Mouse (Mus musculus) liver, embryonic 13.5 days (tissue): ENCODE measurements around the gene Pgam1. TPM values are rescaled to one million over a fixed set of nuclear protein-coding genes. Genes with fewer than 3 reads are reported as not detected.
A peak's percentile ranks its signal among the peaks of the same experiment; 100 is the strongest.

Experiments
- ATAC-seq: fragments of 200-750 bp; cut with Nextera tagmentation; 2 replicates; pipeline ENCODE4 v1.8.0; 2017; ENCODE audit warnings: low read depth, mild to moderate bottlenecking, moderate number of reproducible peaks, moderate library complexity
- DNase-seq: peaks from one replicate; pipeline ENCODE4 v3.0.0; 2022
- H3K27ac ChIP-seq: fragments of 300-500 bp; sonication (generic); 2 replicates; pipeline ENCODE4 v1.5.1; 2015; ENCODE audit warnings: moderate library complexity, mild to moderate bottlenecking, inconsistent platforms
- H3K27me3 ChIP-seq: fragments of 300-500 bp; sonication (generic); 2 replicates; pipeline ENCODE4 v1.6.1; 2015; ENCODE audit warnings: mild to moderate bottlenecking, inconsistent platforms
- H3K36me3 ChIP-seq: fragments of 300-500 bp; sonication (generic); 2 replicates; pipeline ENCODE4 v1.6.1; 2015; ENCODE audit warnings: mild to moderate bottlenecking, inconsistent platforms
- H3K4me1 ChIP-seq: fragments of 300-500 bp; sonication (generic); replicated peaks from 2 replicates; pipeline ENCODE4 v1.6.1; 2015; ENCODE audit warnings: inconsistent platforms
- H3K4me2 ChIP-seq: fragments of 300-500 bp; sonication (generic); 2 replicates; pipeline ENCODE4 v1.6.1; 2015; ENCODE audit warnings: inconsistent platforms, mild to moderate bottlenecking, moderate library complexity
- H3K4me3 ChIP-seq: fragments of 300-500 bp; sonication (generic); replicated peaks from 2 replicates; pipeline ENCODE4 v1.5.1; 2015; ENCODE audit warnings: mild to moderate bottlenecking, inconsistent platforms
- H3K9ac ChIP-seq: fragments of 300-500 bp; sonication (generic); 2 replicates; pipeline ENCODE4 v1.6.1; 2015; ENCODE audit warnings: mild to moderate bottlenecking, inconsistent platforms
- H3K9me3 ChIP-seq: fragments of 300-500 bp; sonication (generic); replicated peaks from 2 replicates; pipeline ENCODE4 v1.6.1; 2016; ENCODE audit warnings: inconsistent platforms
- WGBS: fragments of 180-500 bp; shearing (Covaris S2); methylation state at CpG from one replicate; pipeline ENCODE4 v1.1.7; 2015; ENCODE audit not compliant: insufficient replicate concordance; 5-methylcytosine and 5-hydroxymethylcytosine counted together
- polyA plus RNA-seq: library from polyadenylated mRNA; unstranded; fragments of >200 nt; fragmentation: Nextera tagmentation; extraction: Ambion mirVana; gene quantifications from 2 replicates; pipeline ENCODE4 v1.2.1, GENCODE M21; 2015

Gene Pgam1
- polyA plus RNA-seq, 1 experiment from 2014 or later = 230 TPM

DNA sequence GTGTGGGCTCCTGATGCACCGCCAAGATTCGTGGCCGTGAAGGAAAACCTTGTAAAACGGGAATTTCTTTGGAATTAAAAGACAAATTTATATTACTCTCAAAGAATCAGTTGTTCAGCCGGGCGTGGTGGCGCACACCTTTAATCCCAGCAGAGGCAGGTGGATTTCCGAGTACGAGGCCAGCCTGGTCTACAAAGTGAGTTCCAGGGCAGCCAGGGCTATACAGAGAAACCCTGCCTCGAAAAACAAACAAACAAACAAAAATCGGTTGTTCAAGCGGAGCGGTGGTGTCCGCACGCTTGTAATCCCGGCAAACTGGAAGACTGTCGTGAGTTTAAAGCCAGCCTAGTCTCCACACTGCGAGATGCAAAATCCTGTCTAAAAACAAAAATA, 15.4 kb upstream of the Pgam1 start:
- peaks cover 13% of the 10 kb centered on the region for H3K36me3 ChIP-seq
- H3K4me1 ChIP-seq = peaks cover 49% of the 10 kb centered on the region
- no peak for ATAC-seq
- no peaks in the 10 kb centered on the region for H3K9me3 ChIP-seq
- peak overlapping the region; percentile 73 for H3K9ac ChIP-seq
- DNase-seq = no peak
- 24% methylated on average over 18 of the region's 18 CpGs for WGBS
- H3K27me3 ChIP-seq = no peaks in the 10 kb centered on the region
- H3K4me3 ChIP-seq = peak overlapping the region; percentile 88
- no peak overlapping the region for H3K27ac ChIP-seq
- H3K4me2 ChIP-seq = peak overlapping the region; percentile 94

DNA sequence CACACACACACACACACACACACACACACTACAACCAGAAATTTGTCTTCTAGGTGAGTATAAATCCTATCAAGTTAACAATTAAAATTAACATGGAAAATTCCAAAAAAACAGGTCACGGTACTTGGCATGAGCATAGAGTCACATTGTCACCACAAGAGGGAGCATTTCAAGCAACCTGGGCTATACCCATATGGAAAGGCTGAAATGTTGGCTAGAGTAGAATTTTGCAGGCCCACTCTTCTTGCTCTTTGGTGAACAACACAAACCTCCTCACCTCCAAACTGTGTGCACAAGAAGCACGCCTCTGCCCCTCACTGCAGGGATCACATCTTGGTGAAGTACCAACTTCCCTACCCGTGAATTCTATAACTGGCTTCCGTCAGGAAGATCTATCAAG, 12.9 kb upstream of the Pgam1 start:
- H3K4me3 ChIP-seq = no peak overlapping the region
- DNase-seq (no peak), ATAC-seq (no peak)
- H3K9ac ChIP-seq = no peak overlapping the region
- no peak overlapping the region for H3K4me2 ChIP-seq
- WGBS = 49% methylated on average over 4 of the region's 4 CpGs
- H3K4me1 ChIP-seq = peaks cover 56% of the 10 kb centered on the region
- no peaks in the 10 kb centered on the region for H3K36me3 ChIP-seq
- no peaks in the 10 kb centered on the region for H3K9me3 ChIP-seq
- H3K27ac ChIP-seq = no peak overlapping the region
- no peaks in the 10 kb centered on the region for H3K27me3 ChIP-seq

DNA sequence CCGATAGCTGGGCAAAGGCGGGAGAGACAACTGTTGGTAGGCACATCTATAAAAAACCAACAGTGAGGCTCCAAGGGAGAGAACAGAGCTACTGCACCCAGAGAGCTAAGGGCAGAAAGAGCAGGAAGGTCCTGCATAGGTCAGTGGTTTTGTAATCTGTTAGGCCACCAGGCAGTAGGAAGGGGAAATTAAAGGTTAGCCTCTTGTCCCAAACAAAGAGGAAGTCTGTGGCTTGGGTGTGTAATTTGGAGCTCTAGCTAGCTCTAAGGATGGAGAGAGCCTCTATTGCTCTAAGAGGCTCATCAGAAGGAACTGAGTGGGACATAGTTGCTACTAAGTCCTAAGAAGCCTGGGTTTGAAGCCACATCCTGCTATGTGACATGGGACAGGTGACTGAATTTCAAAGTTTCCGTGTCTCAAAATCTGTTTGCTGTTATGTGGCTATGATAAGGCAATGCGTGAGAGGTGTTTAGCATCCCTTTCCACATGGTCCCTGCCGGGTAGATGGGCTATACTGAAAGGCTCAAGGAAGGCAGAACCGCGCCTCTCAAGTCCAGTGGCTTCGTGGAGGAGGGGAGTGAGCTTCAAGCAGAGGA, 11.1 kb upstream of the Pgam1 start:
- ATAC-seq (no peak), DNase-seq (no peak)
- no peak overlapping the region for H3K9ac ChIP-seq
- H3K4me3 ChIP-seq = no peak overlapping the region
- no peaks in the 10 kb centered on the region for H3K36me3 ChIP-seq
- H3K4me2 ChIP-seq = no peak overlapping the region
- 27% methylated on average over 8 of the region's 8 CpGs for WGBS
- no peaks in the 10 kb centered on the region for H3K27me3 ChIP-seq
- peak overlapping the region; percentile 29; the same call in 1 of the 2 replicates for H3K27ac ChIP-seq
- H3K9me3 ChIP-seq = no peaks in the 10 kb centered on the region
- H3K4me1 ChIP-seq = peaks cover 45% of the 10 kb centered on the region

DNA sequence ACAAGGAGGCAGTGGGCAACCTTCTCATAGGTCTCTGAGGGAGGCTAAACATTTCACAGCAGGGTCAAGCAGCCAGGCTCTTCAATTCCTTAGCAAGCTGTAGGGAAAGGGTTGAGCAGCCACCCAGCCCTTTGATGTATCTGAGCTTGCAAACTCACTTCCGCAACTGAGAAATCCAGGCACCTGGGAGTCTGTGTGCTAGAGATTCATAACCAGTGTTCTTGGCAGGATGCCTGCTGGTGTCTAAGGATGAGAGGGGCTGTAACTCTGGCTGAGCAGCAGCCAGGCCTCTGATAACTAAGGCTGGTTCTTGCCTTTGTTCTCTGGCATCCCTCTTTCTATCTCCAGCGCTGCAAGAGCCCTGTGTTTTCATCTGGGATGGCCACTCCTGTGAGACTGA, 10.0 kb upstream of the Pgam1 start:
- Histone ChIP-seq H3K4me3 (no peak overlapping the region), H3K36me3 (no peaks in the 10 kb centered on the region), H3K9ac (no peak overlapping the region), H3K4me1 (peaks cover 51% of the 10 kb centered on the region), H3K9me3 (no peaks in the 10 kb centered on the region), H3K4me2 (no peak overlapping the region), H3K27ac (no peak overlapping the region), H3K27me3 (no peaks in the 10 kb centered on the region)
- no peak for DNase-seq
- ATAC-seq = no peak
- WGBS = 62% methylated on average over 2 of the region's 2 CpGs

DNA sequence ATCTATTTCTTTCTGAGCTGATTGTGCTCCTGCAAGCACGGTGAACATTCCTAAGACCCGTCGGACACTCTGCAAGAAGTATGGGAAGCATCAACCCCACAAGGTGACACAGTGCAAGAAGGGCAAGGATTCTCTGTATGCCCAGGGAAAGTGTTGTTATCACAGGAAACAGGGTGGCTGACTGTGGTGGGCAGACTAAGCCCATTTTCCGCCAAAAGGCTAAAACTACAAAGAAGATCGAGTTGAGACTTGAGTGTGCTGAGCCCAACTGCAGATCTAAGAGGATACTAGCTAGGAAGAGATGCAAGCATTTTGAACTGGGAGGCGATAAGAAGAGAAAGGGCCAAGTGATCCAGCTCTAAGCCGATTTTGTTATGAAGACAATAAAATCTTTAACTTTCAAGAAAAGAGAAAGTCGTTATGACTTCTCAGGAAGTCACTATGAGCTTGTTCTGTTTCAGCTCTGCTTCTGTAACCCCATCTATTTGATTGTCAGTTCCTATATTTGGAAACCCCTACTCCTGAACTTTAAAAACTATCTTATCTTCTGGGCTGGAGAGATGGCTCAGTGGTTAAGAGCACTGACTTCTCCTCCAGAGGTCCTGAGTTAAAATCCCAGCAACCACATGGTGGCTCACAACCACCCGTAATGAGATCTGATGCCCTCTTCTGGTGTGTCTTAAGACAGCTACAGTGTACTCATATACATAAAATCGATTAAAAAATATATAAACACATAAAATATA, 8.7 kb upstream of the Pgam1 start:
- H3K27ac ChIP-seq = peak overlapping the region; percentile 10; the same call in 1 of the 2 replicates
- H3K36me3 ChIP-seq = no peaks in the 10 kb centered on the region
- H3K27me3 ChIP-seq = no peaks in the 10 kb centered on the region
- no peaks in the 10 kb centered on the region for H3K9me3 ChIP-seq
- WGBS = 19% methylated on average over 10 of the region's 10 CpGs
- H3K4me2 ChIP-seq = no peak overlapping the region
- no peak overlapping the region for H3K4me3 ChIP-seq
- no peak overlapping the region for H3K9ac ChIP-seq
- H3K4me1 ChIP-seq = peaks cover 65% of the 10 kb centered on the region
- no peak for DNase-seq
- ATAC-seq = no peak

DNA sequence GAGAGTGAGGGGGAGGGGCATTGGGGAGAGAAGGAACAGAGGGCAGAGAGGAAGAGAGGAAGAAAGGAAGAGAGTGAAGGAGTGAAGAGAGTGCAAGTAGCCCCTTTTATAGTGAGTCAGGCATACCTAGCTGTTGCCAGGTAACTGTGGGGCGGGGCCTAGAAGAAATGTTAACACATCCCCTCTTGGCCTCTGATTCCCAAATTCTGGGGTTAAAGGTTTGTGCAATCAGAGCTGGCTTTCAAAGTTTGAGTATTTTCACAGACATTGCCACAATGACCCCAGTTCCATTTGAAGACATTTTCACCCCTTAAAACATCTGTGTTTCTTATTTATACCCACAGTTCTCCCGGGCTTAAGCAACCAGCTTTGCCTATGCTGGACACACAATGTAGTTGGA, 6.5 kb upstream of the Pgam1 start:
- ATAC-seq = no peak
- Histone ChIP-seq H3K4me1 (peaks cover 63% of the 10 kb centered on the region), H3K36me3 (no peaks in the 10 kb centered on the region), H3K9me3 (no peaks in the 10 kb centered on the region), H3K27me3 (no peaks in the 10 kb centered on the region), H3K9ac (no peak overlapping the region), H3K27ac (peak overlapping the region; percentile 84), H3K4me2 (no peak overlapping the region), H3K4me3 (no peak overlapping the region)
- 84% methylated on average over 2 of the region's 2 CpGs for WGBS
- no peak for DNase-seq

DNA sequence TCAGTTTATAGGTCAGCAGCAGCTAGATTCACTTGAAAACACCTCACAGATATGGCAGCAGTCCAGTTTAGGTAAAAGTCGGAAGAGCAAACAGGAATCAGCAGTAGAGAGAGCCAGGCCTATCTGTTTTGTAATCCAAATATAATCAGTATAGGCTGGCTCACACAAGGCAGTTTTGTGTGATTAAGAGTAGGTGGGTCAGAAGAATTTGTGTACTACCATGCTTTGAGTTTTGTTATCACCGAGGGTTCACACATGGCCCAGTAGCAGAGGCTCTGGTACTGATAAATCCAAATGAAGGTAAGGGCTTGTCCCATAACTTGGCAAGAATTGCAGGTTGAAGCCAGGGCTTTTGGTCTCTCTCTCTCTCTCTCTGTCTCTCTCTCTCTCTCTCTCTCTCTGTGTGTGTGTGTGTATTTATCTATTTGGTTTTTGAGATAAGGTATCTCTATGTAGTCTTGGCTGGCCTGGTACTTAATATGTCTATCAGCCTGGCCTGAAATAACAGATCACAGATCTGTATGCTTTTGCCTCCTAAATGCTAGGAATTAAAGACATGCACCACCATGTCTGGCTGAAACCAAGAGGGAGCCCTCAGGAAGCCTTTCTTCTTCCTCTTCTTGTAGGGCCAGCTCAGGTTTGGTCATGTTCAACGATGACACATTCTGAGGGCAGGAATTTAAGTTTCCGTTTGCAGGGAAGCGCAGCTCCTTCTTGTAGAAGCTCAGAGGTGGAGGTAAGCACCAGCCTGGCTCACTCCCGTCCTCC, 5.2 kb upstream of the Pgam1 start:
- Histone ChIP-seq H3K9ac (peak overlapping the region; percentile 54), H3K4me2 (peak overlapping the region; percentile 47), H3K36me3 (no peaks in the 10 kb centered on the region), H3K27ac (peak overlapping the region; percentile 84), H3K4me3 (peak overlapping the region; percentile 14), H3K4me1 (peaks cover 60% of the 10 kb centered on the region), H3K9me3 (no peaks in the 10 kb centered on the region), H3K27me3 (no peaks in the 10 kb centered on the region)
- peak; percentile 33 for DNase-seq
- 16% methylated on average over 6 of the region's 6 CpGs for WGBS
- peak; percentile 78 for ATAC-seq

DNA sequence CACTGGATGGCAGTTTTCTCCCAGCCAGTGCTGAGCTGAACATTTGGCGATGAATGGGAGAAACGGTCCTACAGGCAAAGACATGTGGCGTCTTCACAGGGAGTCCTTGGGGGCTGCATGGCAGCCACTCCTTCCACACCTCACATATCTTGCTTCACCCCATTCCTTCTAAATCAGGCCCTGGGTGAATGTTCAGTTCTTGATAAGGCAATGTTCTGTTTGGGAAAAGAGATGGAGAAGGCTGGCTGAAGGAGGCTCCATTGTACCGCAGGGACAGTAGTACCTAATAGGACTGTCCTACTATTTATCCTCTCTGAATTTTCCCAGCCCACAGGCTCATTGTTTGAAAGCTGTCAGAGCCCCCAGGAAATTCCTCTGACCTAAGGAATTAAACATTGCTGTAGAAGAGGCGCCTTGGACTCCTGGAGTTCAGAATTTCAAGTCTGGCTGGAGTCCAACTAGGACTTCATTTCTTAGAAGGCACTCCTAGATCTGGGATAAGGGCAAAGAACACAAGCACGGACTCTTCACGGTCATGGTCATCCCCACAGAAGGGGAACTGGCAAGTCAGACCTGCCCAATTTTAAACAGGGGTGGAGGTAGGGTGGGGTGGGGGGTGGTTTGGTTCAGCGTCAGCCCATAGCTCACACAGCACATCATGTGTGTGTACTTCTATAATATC, 4.5 kb upstream of the Pgam1 start:
- peak overlapping the region; percentile 14 for H3K4me3 ChIP-seq
- no peaks in the 10 kb centered on the region for H3K27me3 ChIP-seq
- no peaks in the 10 kb centered on the region for H3K36me3 ChIP-seq
- peak overlapping the region; percentile 47 for H3K4me2 ChIP-seq
- ATAC-seq = peak; percentile 25
- peak overlapping the region; percentile 54 for H3K9ac ChIP-seq
- DNase-seq = no peak
- 29% methylated on average over 8 of the region's 8 CpGs for WGBS
- peaks cover 56% of the 10 kb centered on the region for H3K4me1 ChIP-seq
- H3K27ac ChIP-seq = peak overlapping the region; percentile 84
- no peaks in the 10 kb centered on the region for H3K9me3 ChIP-seq

DNA sequence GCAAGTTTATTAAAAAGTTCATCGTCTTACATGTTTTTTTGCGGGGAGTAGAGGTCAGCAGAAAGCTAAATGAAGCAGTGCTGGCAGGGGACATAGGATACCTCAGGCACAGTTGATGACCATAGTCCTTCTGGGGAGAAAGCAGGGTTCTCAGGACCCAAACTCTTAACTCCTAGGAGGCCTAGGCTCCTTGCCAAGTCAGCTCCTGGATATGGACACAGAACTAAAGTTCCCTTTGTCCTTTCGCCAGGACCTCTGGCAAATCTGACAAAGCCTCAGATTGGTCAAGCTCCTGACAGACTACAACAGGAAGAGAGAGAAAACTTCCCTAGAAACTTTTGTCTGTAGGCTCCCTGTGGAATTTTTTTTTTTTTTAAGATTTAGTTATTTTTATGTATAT, 3.0 kb upstream of the Pgam1 start:
- Histone ChIP-seq H3K36me3 (peaks cover 3% of the 10 kb centered on the region; the same call in 1 of the 2 replicates), H3K9me3 (no peaks in the 10 kb centered on the region), H3K4me3 (no peak overlapping the region), H3K4me2 (no peak overlapping the region), H3K27ac (no peak overlapping the region), H3K4me1 (peaks cover 61% of the 10 kb centered on the region), H3K9ac (no peak overlapping the region), H3K27me3 (no peaks in the 10 kb centered on the region)
- DNase-seq (no peak), ATAC-seq (no peak)
- WGBS = 88% methylated on average over 3 of the region's 3 CpGs

DNA sequence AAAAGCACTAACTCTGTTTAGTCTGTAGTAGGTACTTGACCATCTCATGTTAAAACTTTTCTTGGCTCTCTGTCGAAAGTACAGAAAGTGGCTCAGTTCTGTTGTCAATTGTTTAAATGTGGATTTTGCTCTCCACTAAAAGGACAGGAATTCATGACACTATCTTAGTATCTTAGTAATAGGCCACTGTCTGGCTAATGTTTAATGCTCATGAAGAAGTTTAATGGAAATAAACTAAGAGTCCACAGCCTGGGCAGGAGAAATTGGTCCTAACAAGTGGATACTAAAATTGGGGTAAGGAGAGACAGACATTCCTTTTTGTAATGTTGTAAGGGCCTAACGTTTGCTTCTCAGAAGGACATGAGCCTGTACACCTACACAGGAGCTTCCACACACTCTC, 1.3 kb upstream of the Pgam1 start:
- peaks cover 73% of the 10 kb centered on the region for H3K4me1 ChIP-seq
- peaks cover 14% of the 10 kb centered on the region for H3K36me3 ChIP-seq
- peak overlapping the region; percentile 34; the same call in 1 of the 2 replicates for H3K27ac ChIP-seq
- 82% methylated on average over 2 of the region's 2 CpGs for WGBS
- no peak overlapping the region for H3K4me3 ChIP-seq
- H3K9ac ChIP-seq = no peak overlapping the region
- no peak overlapping the region for H3K4me2 ChIP-seq
- DNase-seq (no peak), ATAC-seq (no peak)
- H3K27me3 ChIP-seq = no peaks in the 10 kb centered on the region
- H3K9me3 ChIP-seq = no peaks in the 10 kb centered on the region
